Mouse (Mus musculus) heart, embryonic 14.5 days (tissue): ENCODE data around the gene Scn7a. TPM values are rescaled to one million over a fixed set of nuclear protein-coding genes. Genes with fewer than 3 reads are reported as not detected.

Experiments used
- ATAC-seq: fragments of 200-750 bp; cut with Nextera tagmentation; 2 replicates; pipeline ENCODE4 v1.8.0; 2017; ENCODE audit warnings: low read depth, moderate TSS enrichment; ENCODE audit not compliant: insufficient number of reproducible peaks, insufficient read depth, low FRiP score
- H3K27ac ChIP-seq, 2 experiments: fragments of 200-500 bp in 1 of 2; fragments of 300-500 bp in 1 of 2; sonication (generic) in 1 of 2; replicated peaks in 1 of 2; 2 replicates each; pipeline ENCODE4 v1.5.1; 2012 to 2014; ENCODE audit warnings: low read depth in 2 of 2, low read length in 2 of 2, control low read depth in 1 of 2, mild to moderate bottlenecking in 1 of 2, mixed read lengths in 1 of 2; ENCODE audit not compliant: control insufficient read depth in 1 of 2, insufficient read depth in 1 of 2
- H3K27me3 ChIP-seq: fragments of 300-500 bp; sonication (generic); 2 replicates; pipeline ENCODE4 v1.6.1; 2014; ENCODE audit warnings: mild to moderate bottlenecking, low read length, control low read depth; ENCODE audit not compliant: control insufficient read depth, insufficient read depth
- H3K36me3 ChIP-seq: fragments of 300-500 bp; sonication (generic); 2 replicates; pipeline ENCODE4 v1.6.1; 2014; ENCODE audit warnings: mild to moderate bottlenecking, control low read depth, low read length, mixed read lengths; ENCODE audit not compliant: control insufficient read depth, insufficient read depth
- H3K4me1 ChIP-seq, 2 experiments: fragments of 200-500 bp in 1 of 2; fragments of 300-500 bp in 1 of 2; sonication (generic) in 1 of 2; 2 replicates each; pipeline ENCODE4 v1.6.1; 2012 to 2014; ENCODE audit warnings: low read length in 2 of 2, control low read depth in 1 of 2, mixed read lengths in 1 of 2; ENCODE audit not compliant: control insufficient read depth in 2 of 2, insufficient read depth in 2 of 2
- H3K4me2 ChIP-seq: fragments of 300-500 bp; sonication (generic); 2 replicates; pipeline ENCODE4 v1.6.1; 2014; ENCODE audit warnings: mild to moderate bottlenecking, low read length
- H3K4me3 ChIP-seq, 2 experiments: fragments of 200-500 bp in 1 of 2; fragments of 300-500 bp in 1 of 2; sonication (generic) in 1 of 2; 2 replicates each; pipeline ENCODE4 v1.5.1; 2012 to 2014; ENCODE audit warnings: low read length in 2 of 2, mild to moderate bottlenecking in 2 of 2, control low read depth in 1 of 2, low read depth in 1 of 2, moderate library complexity in 1 of 2; ENCODE audit not compliant: control insufficient read depth in 1 of 2, insufficient read depth in 1 of 2
- H3K9ac ChIP-seq: fragments of 300-500 bp; sonication (generic); 2 replicates; pipeline ENCODE4 v1.6.1; 2014; ENCODE audit warnings: mild to moderate bottlenecking, low read length
- H3K9me3 ChIP-seq: fragments of 300-500 bp; sonication (generic); 2 replicates; pipeline ENCODE4 v1.6.1; 2016; ENCODE audit warnings: low read length, control low read depth; ENCODE audit not compliant: control insufficient read depth
- WGBS: fragments of 180-500 bp; shearing (Covaris S2); extraction: QIAGEN DNeasy Blood & Tissue Kit; methylation state at CpG from one replicate; pipeline ENCODE4 v1.1.7; 2014; 5-methylcytosine and 5-hydroxymethylcytosine counted together
- polyA plus RNA-seq: library from polyadenylated mRNA; unstranded; fragments of >200 nt; fragmentation: Nextera tagmentation; extraction: Ambion mirVana; gene quantifications from 2 replicates; pipeline ENCODE4 v1.2.1, GENCODE M21; 2014

Gene Scn7a
- polyA plus RNA-seq = 1.7 and 2.0 TPM in 2 replicates

DNA sequence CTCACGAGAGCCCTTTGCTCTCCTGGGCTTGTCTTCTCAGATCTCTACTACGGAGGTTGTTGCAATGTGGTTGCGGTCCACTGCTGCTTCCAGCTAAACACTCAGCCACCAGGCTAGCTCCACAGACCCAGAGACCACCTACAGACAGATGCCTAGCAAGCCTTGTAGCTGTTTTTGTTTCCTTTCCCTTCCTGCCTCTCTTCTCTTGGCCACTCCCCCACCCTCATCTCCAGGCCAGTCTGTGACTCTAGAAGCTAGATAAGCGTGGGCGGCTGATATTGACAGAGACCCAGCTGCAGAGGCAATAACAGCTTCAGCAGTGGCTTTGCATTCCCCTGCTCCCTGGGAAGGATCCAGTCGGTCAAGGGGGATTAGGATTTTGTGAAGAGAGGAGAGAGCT is at the start of gene Scn7a:
Gene Scn7a (minus strand): TSS at position 150 of the 400 bp plus-strand sequence.
- Histone ChIP-seq H3K4me2 (peak within 1 kb of the TSS; percentile 64), H3K36me3 (no peaks in the 10 kb centered on the region), H3K9ac (peak within 1 kb of the TSS; percentile 32; the same call in 1 of the 2 replicates), H3K27me3 (no peaks in the 10 kb centered on the region), H3K4me1 (peaks cover 2 to 9% of the 10 kb centered on the region in 2 experiments; a peak in 1 of 4 replicates), H3K27ac (no peak within 1 kb of the TSS), H3K4me3 (peak within 1 kb of the TSS; percentile 28; a peak in 3 of 4 replicates), H3K9me3 (no peaks in the 10 kb centered on the region)
- WGBS = 5% methylated on average over 6 of the region's 6 CpGs
- ATAC-seq = no peak

- no peaks in the 10 kb centered on the region for H3K4me1 ChIP-seq
- no peak overlapping the region for H3K4me2 ChIP-seq
- ATAC-seq = no peak
- no peaks in the 10 kb centered on the region for H3K36me3 ChIP-seq
- H3K27ac ChIP-seq = no peak overlapping the region
- WGBS = 62% methylated on average over 1 of the region's 1 CpGs
- no peaks in the 10 kb centered on the region for H3K27me3 ChIP-seq
- H3K9ac ChIP-seq = no peak overlapping the region
- H3K9me3 ChIP-seq = no peaks in the 10 kb centered on the region
- no peak overlapping the region for H3K4me3 ChIP-seq
Measured at GRCm38 (mm10) chr2:66827729-66828128, 43.0 kb upstream of the Scn7a start.

DNA sequence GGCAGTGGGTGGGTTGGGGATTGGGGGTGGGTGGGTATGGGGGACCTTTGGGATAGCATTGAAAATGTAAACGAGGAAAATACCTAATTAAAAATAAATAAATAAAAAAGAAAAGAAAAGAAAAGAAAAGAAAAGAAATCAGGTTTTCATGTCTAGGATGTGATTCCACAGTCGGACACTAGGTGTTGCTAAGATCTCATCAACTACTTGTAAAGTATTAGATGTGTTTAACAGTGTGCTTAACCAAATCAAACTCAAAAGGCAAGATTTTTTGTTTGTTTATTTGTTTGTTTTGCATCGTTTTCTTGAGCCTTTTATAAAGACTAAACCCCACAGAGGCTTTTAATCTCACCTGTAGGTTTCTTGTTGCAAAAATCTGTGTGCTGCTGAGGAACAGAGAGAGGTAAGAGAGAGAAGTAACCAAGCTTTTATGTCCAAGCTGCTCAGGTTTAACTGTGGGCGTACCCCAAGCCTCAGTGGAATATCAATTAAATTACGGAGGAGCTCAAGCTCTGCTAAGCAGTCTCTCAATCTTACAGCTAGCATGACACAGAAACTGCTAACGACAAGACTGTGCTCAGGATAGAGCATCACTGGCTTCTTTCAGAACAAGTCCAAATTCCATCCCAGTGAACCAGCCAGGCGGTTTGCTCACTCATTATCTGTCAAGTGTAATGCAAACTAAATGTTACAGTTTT is 35.3 kb upstream of the Scn7a start:
- Histone ChIP-seq H3K4me3 (no peak overlapping the region), H3K27me3 (no peaks in the 10 kb centered on the region), H3K9ac (no peak overlapping the region), H3K4me2 (no peak overlapping the region), H3K36me3 (no peaks in the 10 kb centered on the region), H3K27ac (no peak overlapping the region), H3K4me1 (no peaks in the 10 kb centered on the region), H3K9me3 (no peaks in the 10 kb centered on the region)
- no peak for ATAC-seq
- 35% methylated on average over 7 of the region's 7 CpGs for WGBS

DNA sequence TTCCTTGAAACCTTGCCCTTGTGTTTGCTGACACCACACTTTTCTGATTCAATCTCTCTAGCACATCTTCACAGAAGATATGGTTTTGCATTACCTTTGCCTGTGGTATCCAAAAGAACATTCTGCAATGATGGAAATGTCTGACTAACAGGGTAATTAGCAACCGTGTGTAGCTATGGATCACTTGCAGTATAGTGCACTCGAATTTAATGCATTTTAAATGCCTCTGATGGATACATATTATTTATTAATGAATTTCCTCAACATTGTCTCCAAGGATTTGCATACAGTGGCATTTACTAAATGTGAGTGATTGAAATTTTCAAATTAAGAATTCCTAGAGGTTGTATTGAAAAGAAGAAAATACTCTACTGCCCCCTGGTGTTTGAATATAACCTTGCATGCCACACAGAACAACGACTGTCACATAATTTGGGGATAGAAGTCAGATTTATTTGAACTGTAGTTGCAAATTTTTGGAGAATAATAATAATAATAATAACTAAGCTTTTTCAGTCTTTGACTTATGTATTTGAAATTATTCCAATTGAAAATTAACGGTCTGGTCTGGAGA is 15.0 kb upstream of the Scn7a start:
- Histone ChIP-seq H3K4me1 (no peaks in the 10 kb centered on the region; a peak in 1 of 4 replicates), H3K27ac (no peak overlapping the region), H3K4me3 (no peak overlapping the region), H3K4me2 (no peak overlapping the region), H3K36me3 (no peaks in the 10 kb centered on the region), H3K9me3 (no peaks in the 10 kb centered on the region), H3K9ac (no peak overlapping the region), H3K27me3 (no peaks in the 10 kb centered on the region)
- 43% methylated on average over 4 of the region's 4 CpGs for WGBS
- ATAC-seq = no peak

DNA sequence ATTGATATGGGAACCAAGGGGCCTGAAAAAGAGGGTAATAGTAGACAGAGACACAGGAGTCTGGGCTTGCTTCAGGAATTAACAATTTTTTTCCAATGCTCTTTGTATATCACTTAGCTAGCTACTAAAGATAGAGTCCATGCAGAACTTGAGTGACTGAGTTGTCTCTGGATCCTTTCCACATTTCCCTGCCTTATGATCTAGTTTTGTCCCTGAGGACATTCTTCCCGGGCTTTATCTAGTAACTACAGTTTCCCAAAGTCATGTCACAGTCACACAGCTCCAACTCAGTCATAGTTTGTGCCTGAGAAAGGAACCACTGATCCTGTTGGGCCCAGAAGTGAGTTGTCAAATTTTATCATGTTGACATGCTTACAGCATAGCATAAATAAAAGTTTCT is 12.8 kb upstream of the Scn7a start:
- Histone ChIP-seq H3K27ac (no peak overlapping the region), H3K27me3 (no peaks in the 10 kb centered on the region), H3K4me2 (no peak overlapping the region), H3K9ac (no peak overlapping the region), H3K36me3 (no peaks in the 10 kb centered on the region), H3K9me3 (no peaks in the 10 kb centered on the region), H3K4me1 (no peaks in the 10 kb centered on the region; a peak in 1 of 4 replicates), H3K4me3 (no peak overlapping the region)
- 7% methylated on average over 1 of the region's 1 CpGs for whole genome bisulfite sequencing
- ATAC-seq = no peak

GRCm38 (mm10) chr2:66791629-66792028 is 6.9 kb upstream of the Scn7a start:
- Histone ChIP-seq H3K27ac (no peak overlapping the region), H3K4me3 (no peak overlapping the region), H3K9me3 (no peaks in the 10 kb centered on the region), H3K4me1 (no peaks in the 10 kb centered on the region), H3K4me2 (no peak overlapping the region), H3K9ac (no peak overlapping the region), H3K36me3 (no peaks in the 10 kb centered on the region), H3K27me3 (no peaks in the 10 kb centered on the region)
- 68% methylated on average over 1 of the region's 1 CpGs for WGBS
- ATAC-seq = no peak

DNA sequence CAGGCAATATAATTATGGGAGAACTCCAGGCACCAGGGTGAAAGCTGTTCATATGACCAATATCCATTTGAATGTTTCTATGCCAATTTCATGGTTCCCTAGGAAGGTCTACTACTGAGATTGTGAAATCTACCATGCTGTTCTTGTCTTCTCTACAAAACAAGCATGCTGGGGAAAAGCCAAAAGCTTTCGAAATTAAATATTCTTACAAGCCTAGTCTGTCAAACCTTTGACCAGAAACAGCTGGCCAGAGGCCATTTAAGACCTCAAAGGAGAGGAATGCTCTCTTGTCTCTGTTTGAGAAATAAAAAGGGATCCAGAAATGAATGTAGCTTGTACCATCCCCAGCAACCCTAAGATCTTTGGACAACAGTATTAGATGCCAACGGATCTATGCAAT is 3.8 kb downstream of the Scn7a start:
- Histone ChIP-seq H3K4me3 (no peak overlapping the region), H3K9ac (no peak overlapping the region), H3K27me3 (no peaks in the 10 kb centered on the region), H3K9me3 (no peaks in the 10 kb centered on the region), H3K36me3 (no peaks in the 10 kb centered on the region), H3K4me1 (peaks cover 2 to 9% of the 10 kb centered on the region in 2 experiments; a peak in 1 of 4 replicates), H3K27ac (no peak overlapping the region), H3K4me2 (no peak overlapping the region)
- 70% methylated on average over 2 of the region's 2 CpGs for WGBS
- no peak for ATAC-seq
